Mouse (Mus musculus) C2C12 (cell line): Measurements from ENCODE around the gene Isyna1. TPM values are rescaled to one million over a fixed set of nuclear protein-coding genes. Genes with fewer than 3 reads are reported as not detected.

Experiments
- H3K27me3 ChIP-seq: one replicate; pipeline ENCODE4 v1.6.1; 2011; ENCODE audit not compliant: control insufficient read depth, insufficient read depth, insufficient read length
- H3K36me3 ChIP-seq: one replicate; pipeline ENCODE4 v1.6.1; 2011; ENCODE audit not compliant: control insufficient read depth, insufficient read depth
- H3K4me3 ChIP-seq: one replicate; pipeline ENCODE4 v1.5.1; 2011; ENCODE audit warnings: mild to moderate bottlenecking, control low read depth; ENCODE audit not compliant: poor library complexity, insufficient read depth, severe bottlenecking
- H3K79me2 ChIP-seq: one replicate; pipeline ENCODE4 v1.6.1; 2011; ENCODE audit not compliant: control insufficient read depth, insufficient read depth
- H3K79me3 ChIP-seq: one replicate; pipeline ENCODE4 v1.6.1; 2011; ENCODE audit warnings: low read depth, control low read depth
- H3ac ChIP-seq: one replicate; pipeline ENCODE3; 2011; ENCODE audit warnings: low read depth; ENCODE audit not compliant: control insufficient read depth, insufficient read length
- CEBPB ChIP-seq: IDR thresholded peaks from one replicate; pipeline ENCODE4 v1.6.1; 2011; ENCODE audit warnings: low read depth, mild to moderate bottlenecking, control low read depth, moderate library complexity
- CTCF ChIP-seq: IDR thresholded peaks from one replicate; pipeline ENCODE4 v1.5.1; 2011; ENCODE audit not compliant: control insufficient read depth, insufficient read depth, insufficient read length
- FOSL1 ChIP-seq: IDR thresholded peaks from one replicate; pipeline ENCODE4 v1.8.0; 2011; ENCODE audit warnings: mild to moderate bottlenecking, low read length; ENCODE audit not compliant: poor library complexity, insufficient read depth, severe bottlenecking
- MAX ChIP-seq: IDR thresholded peaks from one replicate; pipeline ENCODE4 v1.6.1; 2011; ENCODE audit warnings: mild to moderate bottlenecking, control low read depth
- MYOD1 ChIP-seq: IDR thresholded peaks from one replicate; pipeline ENCODE4 v1.6.1; 2011; ENCODE audit warnings: low read depth; ENCODE audit not compliant: control insufficient read depth, insufficient read length
- MYOG ChIP-seq: IDR thresholded peaks from one replicate; pipeline ENCODE4 v1.6.1; 2011; ENCODE audit not compliant: control insufficient read depth, insufficient read length; ENCODE audit errors: extremely low read depth
- USF1 ChIP-seq: IDR thresholded peaks from one replicate; pipeline ENCODE4 v1.6.1; 2011; ENCODE audit warnings: low read depth, mild to moderate bottlenecking, control low read depth, moderate library complexity
- polyA plus RNA-seq: library from polyadenylated mRNA; unstranded; fragments of >200 nt; fragmentation: generic; extraction: Trizol; gene quantifications from one replicate; pipeline ENCODE4 v1.2.1, GENCODE M21; 2012; ENCODE audit warnings: missing spikeins

The Isyna1 gene
- polyA plus RNA-seq, 1 experiment, result 78.6 TPM

- H3K4me3 ChIP-seq, result peak overlapping the region; percentile 25
Measured at GRCm38 (mm10) chr8:70630532-70631381, 36.6 kb downstream of the Isyna1 start.

GRCm38 (mm10) chr8:70631436-70631835 lies 37.3 kb downstream of the Isyna1 start:
- H3K79me2 ChIP-seq, result no peaks in the 10 kb centered on the region
- peaks cover 2% of the 10 kb centered on the region for H3K79me3 ChIP-seq
- no peaks in the 10 kb centered on the region for H3K27me3 ChIP-seq
- TF ChIP-seq CEBPB (no peak), USF1 (no peak), MAX (no peak), FOSL1 (no peak), CTCF (no peak), MYOG (no peak), MYOD1 (no peak)
- H3ac ChIP-seq, result peak overlapping the region; percentile 67
- peak overlapping the region; percentile 25 for H3K4me3 ChIP-seq
- no peaks in the 10 kb centered on the region for H3K36me3 ChIP-seq

More at GRCm38 (mm10) chr8:70630532-70631381, 36.6 kb downstream of the Isyna1 start:
- Histone ChIP-seq H3K27me3 (no peaks in the 10 kb centered on the region), H3ac (peak overlapping the region; percentile 67), H3K79me3 (peaks cover 2% of the 10 kb centered on the region), H3K36me3 (no peaks in the 10 kb centered on the region), H3K79me2 (no peaks in the 10 kb centered on the region)
- no peak for TF ChIP-seq CTCF
- peak; percentile 34 for TF ChIP-seq CEBPB

- H3K27me3 ChIP-seq, result no peaks in the 10 kb centered on the region
- H3ac ChIP-seq, result peak within 1 kb of the TSS; percentile 67
- no peaks in the 10 kb centered on the region for H3K36me3 ChIP-seq
- peaks cover 2% of the 10 kb centered on the region for H3K79me3 ChIP-seq
- H3K79me2 ChIP-seq, result no peaks in the 10 kb centered on the region
- H3K4me3 ChIP-seq, result no peak within 1 kb of the TSS
- TF ChIP-seq USF1 (no peak), MYOG (no peak), MAX (no peak), MYOD1 (no peak), CTCF (no peak), CEBPB (no peak), FOSL1 (no peak)
Measured at GRCm38 (mm10) chr8:70632346-70632892, 38.2 kb downstream of the Isyna1 start, which contains the start of gene Gdf15. Gene Gdf15, minus strand, starts transcription at chr8:70632456.

- Histone ChIP-seq H3K79me3 (no peaks in the 10 kb centered on the region), H3K79me2 (no peaks in the 10 kb centered on the region), H3K27me3 (no peaks in the 10 kb centered on the region), H3K36me3 (no peaks in the 10 kb centered on the region), H3K4me3 (no peak overlapping the region), H3ac (no peak overlapping the region)
- TF ChIP-seq MAX, result no peak
- TF ChIP-seq MYOD1, result no peak
- TF ChIP-seq USF1, result no peak
- no peak for TF ChIP-seq CEBPB
Measured at GRCm38 (mm10) chr8:70634066-70634465, 39.9 kb downstream of the Isyna1 start.

- TF ChIP-seq FOSL1 (no peak), CEBPB (no peak)
- Histone ChIP-seq H3K36me3 (no peaks in the 10 kb centered on the region), H3ac (peak overlapping the region; percentile 21), H3K79me3 (no peaks in the 10 kb centered on the region), H3K79me2 (no peaks in the 10 kb centered on the region), H3K4me3 (no peak overlapping the region), H3K27me3 (no peaks in the 10 kb centered on the region)
Measured at GRCm38 (mm10) chr8:70635527-70635926, 41.4 kb downstream of the Isyna1 start.

- H3K79me2 ChIP-seq, result no peaks in the 10 kb centered on the region
- no peaks in the 10 kb centered on the region for H3K27me3 ChIP-seq
- H3ac ChIP-seq, result no peak overlapping the region
- no peak overlapping the region for H3K4me3 ChIP-seq
- no peaks in the 10 kb centered on the region for H3K79me3 ChIP-seq
- TF ChIP-seq USF1 (no peak), MAX (no peak), CTCF (no peak), MYOD1 (no peak), FOSL1 (no peak), MYOG (no peak), CEBPB (no peak)
- no peaks in the 10 kb centered on the region for H3K36me3 ChIP-seq
Measured at GRCm38 (mm10) chr8:70636838-70637237, 42.7 kb downstream of the Isyna1 start.
